Mouse (Mus musculus) lung, embryonic 15.5 days (tissue): ENCODE measurements around the gene Lhx8. TPM values are rescaled to one million over a fixed set of nuclear protein-coding genes. Genes with fewer than 3 reads are reported as not detected.

ENCODE experiments used
- ATAC-seq: fragments of 200-750 bp; cut with Nextera tagmentation; 2 replicates; pipeline ENCODE4 v1.8.0; 2017; ENCODE audit warnings: moderate number of reproducible peaks, borderline replicate concordance; ENCODE audit not compliant: low FRiP score, low TSS enrichment; ENCODE audit errors: extremely low read depth
- H3K27ac ChIP-seq: fragments of 300-500 bp; sonication (generic); 2 replicates; pipeline ENCODE4 v1.5.1; 2015; ENCODE audit warnings: moderate library complexity, mild to moderate bottlenecking, inconsistent platforms
- H3K27me3 ChIP-seq: fragments of 300-500 bp; sonication (generic); 2 replicates; pipeline ENCODE4 v1.6.1; 2015; ENCODE audit warnings: inconsistent platforms
- H3K36me3 ChIP-seq: fragments of 300-500 bp; sonication (generic); 2 replicates; pipeline ENCODE4 v1.6.1; 2015; ENCODE audit warnings: inconsistent platforms
- H3K4me1 ChIP-seq: fragments of 300-500 bp; sonication (generic); 2 replicates; pipeline ENCODE4 v1.6.1; 2015; ENCODE audit warnings: inconsistent platforms
- H3K4me2 ChIP-seq: fragments of 300-500 bp; sonication (generic); 2 replicates; pipeline ENCODE4 v1.6.1; 2015; ENCODE audit warnings: inconsistent platforms, mild to moderate bottlenecking, moderate library complexity
- H3K4me3 ChIP-seq: fragments of 300-500 bp; sonication (generic); 2 replicates; pipeline ENCODE4 v1.5.1; 2015; ENCODE audit warnings: mild to moderate bottlenecking, inconsistent platforms
- H3K9ac ChIP-seq: fragments of 300-500 bp; sonication (generic); 2 replicates; pipeline ENCODE4 v1.6.1; 2015; ENCODE audit warnings: inconsistent platforms
- H3K9me3 ChIP-seq: fragments of 300-500 bp; sonication (generic); 2 replicates; pipeline ENCODE4 v1.6.1; 2016; ENCODE audit warnings: inconsistent platforms
- WGBS: fragments of 180-500 bp; shearing (Covaris S2); methylation state at CpG from one replicate; pipeline ENCODE4 v1.1.7; 2015; 5-methylcytosine and 5-hydroxymethylcytosine counted together
- polyA plus RNA-seq: library from polyadenylated mRNA; unstranded; fragments of >200 nt; fragmentation: Nextera tagmentation; extraction: Ambion mirVana; gene quantifications from 2 replicates; pipeline ENCODE4 v1.2.1, GENCODE M21; 2015

Gene Lhx8
- 0.08 and 0.11 TPM in 2 replicates for polyA plus RNA-seq

- ATAC-seq = no peak
- H3K4me2 ChIP-seq = peak within 1 kb of the TSS; percentile 68
- WGBS = 2% methylated on average over 28 of the region's 28 CpGs
- H3K4me1 ChIP-seq = peaks cover 36% of the 10 kb centered on the region
- H3K9ac ChIP-seq = no peak within 1 kb of the TSS
- no peak within 1 kb of the TSS for H3K27ac ChIP-seq
- H3K9me3 ChIP-seq = no peaks in the 10 kb centered on the region
- H3K4me3 ChIP-seq = peak within 1 kb of the TSS; percentile 19
- H3K27me3 ChIP-seq = peaks cover 99% of the 10 kb centered on the region
- no peaks in the 10 kb centered on the region for H3K36me3 ChIP-seq
Observed at GRCm38 (mm10) chr3:154330181-154331002, at the start of gene Lhx8. Gene Lhx8, minus strand, starts transcription at chr3:154330659.

- no peak overlapping the region for H3K9ac ChIP-seq
- ATAC-seq = no peak
- no peaks in the 10 kb centered on the region for H3K4me1 ChIP-seq
- H3K4me2 ChIP-seq = no peak overlapping the region
- no peaks in the 10 kb centered on the region for H3K9me3 ChIP-seq
- H3K4me3 ChIP-seq = no peak overlapping the region
- H3K36me3 ChIP-seq = no peaks in the 10 kb centered on the region
- WGBS = 59% methylated on average over 5 of the region's 5 CpGs
- no peaks in the 10 kb centered on the region for H3K27me3 ChIP-seq
- no peak overlapping the region for H3K27ac ChIP-seq
Observed at GRCm38 (mm10) chr3:154373536-154373935, 43.1 kb upstream of the Lhx8 start.

GRCm38 (mm10) chr3:154372688-154373087 is 42.2 kb upstream of the Lhx8 start:
- Histone ChIP-seq H3K4me3 (no peak overlapping the region), H3K36me3 (no peaks in the 10 kb centered on the region), H3K4me1 (no peaks in the 10 kb centered on the region), H3K27me3 (no peaks in the 10 kb centered on the region), H3K27ac (no peak overlapping the region), H3K9me3 (no peaks in the 10 kb centered on the region), H3K9ac (no peak overlapping the region), H3K4me2 (no peak overlapping the region)
- ATAC-seq = no peak

GRCm38 (mm10) chr3:154367327-154367726 is 36.9 kb upstream of the Lhx8 start:
- Histone ChIP-seq H3K4me3 (no peak overlapping the region), H3K27ac (no peak overlapping the region), H3K9ac (no peak overlapping the region), H3K27me3 (no peaks in the 10 kb centered on the region), H3K36me3 (no peaks in the 10 kb centered on the region), H3K4me1 (peaks cover 8% of the 10 kb centered on the region; the same call in 1 of the 2 replicates), H3K4me2 (no peak overlapping the region), H3K9me3 (no peaks in the 10 kb centered on the region)
- WGBS = 31% methylated on average over 3 of the region's 3 CpGs
- no peak for ATAC-seq

- Histone ChIP-seq H3K9ac (no peak overlapping the region), H3K4me3 (no peak overlapping the region), H3K27me3 (no peaks in the 10 kb centered on the region), H3K36me3 (no peaks in the 10 kb centered on the region), H3K27ac (no peak overlapping the region), H3K9me3 (no peaks in the 10 kb centered on the region), H3K4me2 (peak overlapping the region; percentile 24; the same call in 1 of the 2 replicates), H3K4me1 (peaks cover 8% of the 10 kb centered on the region; the same call in 1 of the 2 replicates)
- ATAC-seq = peak; percentile 67; the same call in 1 of the 2 replicates
- 28% methylated on average over 10 of the region's 10 CpGs for WGBS
Observed at GRCm38 (mm10) chr3:154364604-154365209, 34.2 kb upstream of the Lhx8 start.

GRCm38 (mm10) chr3:154363507-154363906 is 33.0 kb upstream of the Lhx8 start:
- no peak overlapping the region for H3K4me3 ChIP-seq
- peaks cover 8% of the 10 kb centered on the region; the same call in 1 of the 2 replicates for H3K4me1 ChIP-seq
- H3K9ac ChIP-seq = no peak overlapping the region
- no peaks in the 10 kb centered on the region for H3K36me3 ChIP-seq
- 45% methylated on average over 9 of the region's 9 CpGs for WGBS
- H3K4me2 ChIP-seq = no peak overlapping the region
- no peaks in the 10 kb centered on the region for H3K27me3 ChIP-seq
- no peaks in the 10 kb centered on the region for H3K9me3 ChIP-seq
- no peak overlapping the region for H3K27ac ChIP-seq
- ATAC-seq = no peak

GRCm38 (mm10) chr3:154359231-154359630 is 28.8 kb upstream of the Lhx8 start:
- no peak for ATAC-seq
- 63% methylated on average over 2 of the region's 2 CpGs for WGBS
- H3K4me2 ChIP-seq = no peak overlapping the region
- H3K9me3 ChIP-seq = no peaks in the 10 kb centered on the region
- H3K36me3 ChIP-seq = no peaks in the 10 kb centered on the region
- no peak overlapping the region for H3K4me3 ChIP-seq
- H3K27me3 ChIP-seq = no peaks in the 10 kb centered on the region
- H3K27ac ChIP-seq = no peak overlapping the region
- H3K9ac ChIP-seq = no peak overlapping the region
- no peaks in the 10 kb centered on the region for H3K4me1 ChIP-seq

- H3K9ac ChIP-seq = no peak overlapping the region
- no peak overlapping the region for H3K4me3 ChIP-seq
- no peaks in the 10 kb centered on the region for H3K4me1 ChIP-seq
- H3K9me3 ChIP-seq = no peaks in the 10 kb centered on the region
- no peaks in the 10 kb centered on the region for H3K36me3 ChIP-seq
- 39% methylated on average over 13 of the region's 13 CpGs for WGBS
- peaks cover 33% of the 10 kb centered on the region for H3K27me3 ChIP-seq
- no peak overlapping the region for H3K27ac ChIP-seq
- no peak overlapping the region for H3K4me2 ChIP-seq
- ATAC-seq = no peak
Observed at GRCm38 (mm10) chr3:154340294-154340914, 9.9 kb upstream of the Lhx8 start.

- no peaks in the 10 kb centered on the region for H3K9me3 ChIP-seq
- H3K4me1 ChIP-seq = no peaks in the 10 kb centered on the region
- 82% methylated on average over 17 of the region's 17 CpGs for WGBS
- H3K27ac ChIP-seq = no peak overlapping the region
- no peak for ATAC-seq
- no peaks in the 10 kb centered on the region for H3K36me3 ChIP-seq
- H3K9ac ChIP-seq = no peak overlapping the region
- no peak overlapping the region for H3K4me2 ChIP-seq
- no peak overlapping the region for H3K4me3 ChIP-seq
- peaks cover 40% of the 10 kb centered on the region for H3K27me3 ChIP-seq
Observed at GRCm38 (mm10) chr3:154339649-154340260, 9.3 kb upstream of the Lhx8 start.

GRCm38 (mm10) chr3:154334806-154335205 is 4.3 kb upstream of the Lhx8 start:
- Histone ChIP-seq H3K9ac (no peak overlapping the region), H3K4me1 (peaks cover 19% of the 10 kb centered on the region), H3K4me2 (no peak overlapping the region), H3K9me3 (no peaks in the 10 kb centered on the region), H3K36me3 (no peaks in the 10 kb centered on the region), H3K4me3 (no peak overlapping the region), H3K27me3 (peaks cover 87% of the 10 kb centered on the region), H3K27ac (no peak overlapping the region)
- ATAC-seq = no peak
- WGBS = 4% methylated on average over 10 of the region's 10 CpGs

GRCm38 (mm10) chr3:154333401-154333999 is 3.0 kb upstream of the Lhx8 start:
- no peak overlapping the region for H3K4me2 ChIP-seq
- no peak for ATAC-seq
- H3K4me3 ChIP-seq = no peak overlapping the region
- H3K9me3 ChIP-seq = no peaks in the 10 kb centered on the region
- no peak overlapping the region for H3K27ac ChIP-seq
- H3K9ac ChIP-seq = no peak overlapping the region
- peaks cover 91% of the 10 kb centered on the region for H3K27me3 ChIP-seq
- WGBS = 2% methylated on average over 16 of the region's 16 CpGs
- H3K4me1 ChIP-seq = peaks cover 28% of the 10 kb centered on the region
- H3K36me3 ChIP-seq = no peaks in the 10 kb centered on the region
